Comparison of ENCODE assay signal across 11 mouse cellular contexts in the genomic region with DNA sequence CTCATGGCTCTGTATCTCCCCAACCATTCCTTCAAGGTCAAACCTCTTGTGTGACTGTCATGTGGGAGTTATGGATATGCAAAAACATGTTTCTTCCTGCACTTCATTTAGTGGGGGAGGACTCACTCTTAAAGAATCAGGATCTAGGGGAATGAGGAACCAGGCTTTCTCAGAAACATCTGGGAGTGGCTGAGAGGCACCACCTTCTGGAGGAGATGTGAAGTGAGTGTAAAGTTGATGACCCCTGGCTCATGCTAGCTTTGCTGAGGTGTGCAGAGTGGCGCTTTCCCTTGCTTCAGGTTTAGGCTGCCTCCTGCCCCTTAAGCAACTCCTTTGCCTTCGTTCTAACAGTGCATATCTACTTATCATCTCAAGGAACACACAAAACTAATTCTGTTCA.
DNase-seq lines count a peak whose midpoint lies in the region; ATAC-seq and TF ChIP-seq lines count a peak whose summit lies in the region.
"Had no signal": no experiment of that assay in that cellular context is flagged by ENCODE, and none has a peak within 500 bp of the region (broad histone marks: within the 10 kb centered on the region; RNA-seq: fewer than 3 reads in every experiment).

No protein-coding gene starts in this region.

- no peaks in the 10 kb centered on the region for H3K79me2 ChIP-seq in heart, adult 2 months (replicated peaks; ENCODE audit: control insufficient read depth, insufficient read depth, low read length)

- no peak overlapping the region for H3K9ac ChIP-seq in heart, adult 2 months (ENCODE audit: low read depth, low read length)
- H3K9ac ChIP-seq in stomach, postnatal 0 days (ENCODE audit: low read length): no peak overlapping the region

- no peaks in the 10 kb centered on the region for H3K4me1 ChIP-seq in heart, adult 2 months (ENCODE audit: control insufficient read depth, insufficient read depth, low read length)
- no peaks in the 10 kb centered on the region for H3K4me1 ChIP-seq in lung, adult 2 months (ENCODE audit: control insufficient read depth, insufficient read depth, low read length)
- no peaks in the 10 kb centered on the region for H3K4me1 ChIP-seq in stomach, postnatal 0 days (replicated peaks; ENCODE audit: control insufficient read depth, insufficient read depth)
- H3K4me1 ChIP-seq: hindbrain, embryonic 10.5 days had no signal

- 60% methylated on average over 2 of the region's 2 CpGs for WGBS in heart, adult 2 months
- WGBS in lung, adult 2 months: 60% methylated on average over 2 of the region's 2 CpGs
- whole genome bisulfite sequencing in stomach, postnatal 0 days: 67% methylated on average over 2 of the region's 2 CpGs

- no peak for TF ChIP-seq POLR2A in heart, adult 2 months (IDR thresholded peaks at IDR 0.05; ENCODE audit: insufficient read depth, low read depth, low read length)
- no peak for TF ChIP-seq POLR2A in lung, adult 2 months (IDR thresholded peaks at IDR 0.05; ENCODE audit: borderline replicate concordance, extremely low read depth, low read depth, low read length)

- H3K27me3 ChIP-seq in heart, adult 2 months (ENCODE audit: control insufficient read depth, insufficient read depth, low read length): no peaks in the 10 kb centered on the region
- H3K27me3 ChIP-seq in stomach, postnatal 0 days (ENCODE audit: control insufficient read depth, insufficient read depth, low read length): no peaks in the 10 kb centered on the region

- no peak overlapping the region for H3K27ac ChIP-seq in heart, adult 2 months
- H3K27ac ChIP-seq in stomach, postnatal 0 days (replicated peaks): no peak overlapping the region
- H3K27ac ChIP-seq: hindbrain, embryonic 10.5 days had no signal

- H3K9me3 ChIP-seq in stomach, postnatal 0 days (ENCODE audit: control insufficient read depth, low read length): no peaks in the 10 kb centered on the region
- H3K9me3 ChIP-seq: hindbrain, embryonic 10.5 days had no signal

- H3K36me3 ChIP-seq in heart, adult 2 months (ENCODE audit: control insufficient read depth, insufficient read depth, low read length): no peaks in the 10 kb centered on the region
- H3K36me3 ChIP-seq in stomach, postnatal 0 days (ENCODE audit: control insufficient read depth, insufficient read depth, low read length): no peaks in the 10 kb centered on the region
- H3K36me3 ChIP-seq: hindbrain, embryonic 10.5 days had no signal

- intact Hi-C loops in heart, adult 2 months (cut with DNase I): loop anchor here (5.0 kb wide), 1 partner anchor 961 kb away; no protein-coding TSS in a partner anchor
- intact Hi-C loops in heart, postnatal 10 days (cut with DNase I): loop anchor here (2.0 kb wide), 1 partner anchor 962 kb away; no protein-coding TSS in a partner anchor

- TF ChIP-seq EP300 in heart, adult 2 months (IDR thresholded peaks at IDR 0.05; ENCODE audit: insufficient read depth, low read depth, low read length): no peak
- TF ChIP-seq EP300 in stomach, postnatal 0 days (optimal IDR thresholded peaks at IDR 0.05): no peak

- peak; percentile 77 for ATAC-seq in granulocyte monocyte progenitor cell, adult 5-6 weeks (replicated peaks; ENCODE audit: poor library complexity, severe bottlenecking)
- no peak for ATAC-seq in stomach, postnatal 0 days (ENCODE audit: low FRiP score, low TSS enrichment)

- DNase-seq in heart, adult 2 months: no peak
- no peak for DNase-seq in heart, postnatal 10 days
- DNase-seq in lung, postnatal 10 days: peak; percentile 21
- no peak for DNase-seq in lung, adult 2 months
- no peak for DNase-seq in stomach, postnatal 0 days (ENCODE audit: low spot score)
- no peak for DNase-seq in layer of hippocampus, postnatal 14 days (ENCODE audit: low spot score in 2 of 2)
- DNase-seq in adrenal gland, postnatal 10 days: no peak
- DNase-seq: gastrocnemius, postnatal 10 days had no signal

- TF ChIP-seq CTCF in heart, adult 2 months (IDR thresholded peaks at IDR 0.05): peak; percentile 40
- no peak for TF ChIP-seq CTCF in lung, adult 2 months (IDR thresholded peaks at IDR 0.05; ENCODE audit: insufficient read depth, low read length)
- peak; percentile 68 for TF ChIP-seq CTCF in stomach, postnatal 0 days (IDR thresholded peaks at IDR 0.05; ENCODE audit: low read depth)

- H3K4me2 ChIP-seq in stomach, postnatal 0 days (replicated peaks; ENCODE audit: low read depth): no peak overlapping the region

- no peak overlapping the region for H3K4me3 ChIP-seq in heart, adult 2 months
- H3K4me3 ChIP-seq in lung, adult 2 months (replicated peaks; ENCODE audit: extremely low read depth, low read depth, low read length): no peak overlapping the region
- H3K4me3 ChIP-seq in stomach, postnatal 0 days (ENCODE audit: low read depth, low read length): no peak overlapping the region
- H3K4me3 ChIP-seq: hindbrain, embryonic 10.5 days; myocyte had no signal
